Mouse (Mus musculus): ENCODE data around the gene Safb2.

- no peak for TF ChIP-seq CTCF (IDR thresholded peaks at IDR 0.05; ENCODE audit: extremely low read depth, insufficient read length, insufficient replicate concordance, low read depth, low read length)
- no peak for TF ChIP-seq POLR2A (IDR thresholded peaks at IDR 0.05; ENCODE audit: low read depth, low read length)
These were observed 38.4 kb downstream of the Safb2 start for GRCm38 (mm10) chr17:56545945-56546344.
